Mouse (Mus musculus): ENCODE results near the gene Tada2a.

Gene Tada2a

GRCm38 (mm10) chr11:84113623-84114022 is 15.8 kb downstream of the Tada2a start:
- DNase-seq (ENCODE audit: low spot score in 2 of 2): no peak

- no peak for DNase-seq (ENCODE audit: low spot score in 2 of 2)
Measured at GRCm38 (mm10) chr11:84107137-84107536, 22.3 kb downstream of the Tada2a start.

GRCm38 (mm10) chr11:84104036-84104435 is 25.4 kb downstream of the Tada2a start:
- DNase-seq (ENCODE audit: low spot score in 2 of 2): no peak

- no peak for DNase-seq (ENCODE audit: low spot score in 2 of 2)
Measured at GRCm38 (mm10) chr11:84101182-84101581, 28.2 kb downstream of the Tada2a start.

GRCm38 (mm10) chr11:84097251-84097998 is 32.0 kb downstream of the Tada2a start:
- no peak for DNase-seq (ENCODE audit: low spot score in 2 of 2)

- no peak for DNase-seq (ENCODE audit: low spot score in 2 of 2)
Measured at GRCm38 (mm10) chr11:84095084-84095483, 34.3 kb downstream of the Tada2a start.

- no peak for DNase-seq (ENCODE audit: low spot score in 2 of 2)
Measured at GRCm38 (mm10) chr11:84090572-84090971, 38.8 kb downstream of the Tada2a start.

- DNase-seq (ENCODE audit: low spot score in 2 of 2): no peak
Measured at GRCm38 (mm10) chr11:84081901-84082300, 47.5 kb downstream of the Tada2a start.

- no peak for DNase-seq (ENCODE audit: low spot score in 2 of 2)
Measured at GRCm38 (mm10) chr11:84080327-84080726, 49.1 kb downstream of the Tada2a start.

- no peak for DNase-seq (ENCODE audit: low spot score in 2 of 2)
Measured at GRCm38 (mm10) chr11:84079887-84080286, 49.5 kb downstream of the Tada2a start.

GRCm38 (mm10) chr11:84079361-84079760 is 50.0 kb downstream of the Tada2a start:
- DNase-seq (ENCODE audit: low spot score in 2 of 2): no peak

GRCm38 (mm10) chr11:84078601-84079000 is 50.8 kb downstream of the Tada2a start:
- no peak for DNase-seq (ENCODE audit: low spot score in 2 of 2)

- DNase-seq (ENCODE audit: low spot score in 2 of 2): no peak
Measured at GRCm38 (mm10) chr11:84077008-84077407, 52.4 kb downstream of the Tada2a start.

GRCm38 (mm10) chr11:84073816-84074764 is 55.3 kb downstream of the Tada2a start:
- DNase-seq (ENCODE audit: low spot score in 2 of 2): no peak

- no peak for DNase-seq (ENCODE audit: low spot score in 2 of 2)
Measured at GRCm38 (mm10) chr11:84072904-84073651, 56.3 kb downstream of the Tada2a start.

- DNase-seq (ENCODE audit: low spot score in 2 of 2): no peak
Measured at GRCm38 (mm10) chr11:84069034-84069370, 60.4 kb downstream of the Tada2a start, which contains the start of gene Dusp14. Gene Dusp14, minus strand, starts transcription at chr11:84069261.

GRCm38 (mm10) chr11:84068191-84069033 is 61.0 kb downstream of the Tada2a start:
- DNase-seq (ENCODE audit: low spot score in 2 of 2): peak; percentile 12 to 47

GRCm38 (mm10) chr11:84067720-84068190 is 61.6 kb downstream of the Tada2a start:
- no peak for DNase-seq (ENCODE audit: low spot score in 2 of 2)

GRCm38 (mm10) chr11:84066927-84067645 is 62.3 kb downstream of the Tada2a start:
- no peak for DNase-seq (ENCODE audit: low spot score in 2 of 2)

GRCm38 (mm10) chr11:84066071-84066481 is 63.3 kb downstream of the Tada2a start:
- DNase-seq (ENCODE audit: low spot score in 2 of 2): peak in 1 of 2 experiments; percentile 5
